Mouse (Mus musculus) liver, embryonic 14.5 days (tissue): ENCODE data around the gene Zcchc10. TPM values are rescaled to one million over a fixed set of nuclear protein-coding genes. Genes with fewer than 3 reads are reported as not detected.
"Not testable (repeated sequence)": the region's sequence is repeated elsewhere in the genome, so short reads cannot be mapped to it uniquely, and the experiment has no call there.

Source experiments
- ATAC-seq: fragments of 200-750 bp; cut with Nextera tagmentation; 2 replicates; pipeline ENCODE4 v1.8.0; 2017; ENCODE audit warnings: moderate number of reproducible peaks, mild to moderate bottlenecking, moderate library complexity; ENCODE audit not compliant: insufficient read depth
- DNase-seq, 3 experiments: peaks; one replicate each; pipeline ENCODE4 v3.0.0-alpha.2; 2012 to 2013; ENCODE audit warnings: low read depth in 3 of 3, low spot score in 3 of 3
- H3K27ac ChIP-seq: fragments of 300-500 bp; sonication (generic); 2 replicates; pipeline ENCODE4 v1.5.1; 2014; ENCODE audit warnings: moderate library complexity, mild to moderate bottlenecking, control low read depth, inconsistent platforms
- H3K27me3 ChIP-seq: fragments of 300-500 bp; sonication (generic); 2 replicates; pipeline ENCODE4 v1.6.1; 2014; ENCODE audit warnings: mild to moderate bottlenecking, low read length, moderate library complexity; ENCODE audit not compliant: control insufficient read depth, insufficient read depth
- H3K36me3 ChIP-seq: fragments of 300-500 bp; sonication (generic); replicated peaks from 2 replicates; pipeline ENCODE4 v1.6.1; 2014; ENCODE audit warnings: low read depth; ENCODE audit not compliant: control insufficient read depth, insufficient read depth
- H3K4me1 ChIP-seq, 2 experiments: fragments of 200-500 bp in 1 of 2; fragments of 300-500 bp in 1 of 2; sonication (generic) in 1 of 2; replicated peaks; 2 replicates each; pipeline ENCODE4 v1.6.1; 2012 to 2014; ENCODE audit warnings: antibody characterized with exemption in 1 of 2, inconsistent platforms in 1 of 2, low read length in 1 of 2; ENCODE audit not compliant: control insufficient read depth in 2 of 2, insufficient read depth in 2 of 2
- H3K4me2 ChIP-seq: fragments of 300-500 bp; sonication (generic); 2 replicates; pipeline ENCODE4 v1.6.1; 2014; ENCODE audit warnings: low read depth, mild to moderate bottlenecking, control low read depth, moderate library complexity
- H3K4me3 ChIP-seq, 2 experiments: fragments of 200-500 bp in 1 of 2; fragments of 300-500 bp in 1 of 2; sonication (generic) in 1 of 2; 2 replicates each; pipeline ENCODE4 v1.5.1; 2012 to 2014; ENCODE audit warnings: low read depth in 2 of 2, low read length in 2 of 2, mild to moderate bottlenecking in 2 of 2, control low read depth in 1 of 2, inconsistent platforms in 1 of 2, moderate library complexity in 1 of 2; ENCODE audit not compliant: insufficient read depth in 1 of 2
- H3K9ac ChIP-seq: fragments of 300-500 bp; sonication (generic); replicated peaks from 2 replicates; pipeline ENCODE4 v1.6.1; 2014; ENCODE audit warnings: mild to moderate bottlenecking, control low read depth, moderate library complexity
- H3K9me3 ChIP-seq: fragments of 300-500 bp; sonication (generic); 2 replicates; pipeline ENCODE4 v1.6.1; 2016; ENCODE audit warnings: low read length, mixed read lengths; ENCODE audit not compliant: control insufficient read depth
- CTCF ChIP-seq: IDR thresholded peaks from 2 replicates; pipeline ENCODE4 v1.5.1; 2016; ENCODE audit warnings: antibody characterized with exemption, low read depth, control low read depth
- EP300 ChIP-seq: IDR thresholded peaks from 2 replicates; pipeline ENCODE4 v1.6.1; 2016; ENCODE audit warnings: antibody characterized with exemption, low read depth
- WGBS: fragments of 180-500 bp; shearing (Covaris S2); extraction: QIAGEN DNeasy Blood & Tissue Kit; methylation state at CpG from one replicate; pipeline ENCODE4 v1.1.7; 2014; ENCODE audit not compliant: insufficient replicate concordance; 5-methylcytosine and 5-hydroxymethylcytosine counted together
- polyA plus RNA-seq, 2 experiments: library from polyadenylated mRNA; depleted of rRNA in 1 of 2; stranded (reverse) in 1 of 2; unstranded in 1 of 2; fragments of >200 nt; fragmentation: Nextera tagmentation in 1 of 2; extraction: Ambion mirVana in 1 of 2; gene quantifications; 2 replicates each; pipeline versions ENCODE4 v1.2.1 to v1.2.3; 2012 to 2014

Zcchc10 gene
- polyA plus RNA-seq, 2 experiments, result 7.6 to 10.7 TPM

- no peak for ATAC-seq
- Histone ChIP-seq H3K27ac (no peak overlapping the region), H3K4me1 (peaks cover 0 to 4% of the 10 kb centered on the region in 2 experiments; a peak in 2 of 4 replicates), H3K27me3 (no peaks in the 10 kb centered on the region), H3K9ac (no peak overlapping the region), H3K4me2 (no peak overlapping the region), H3K36me3 (no peaks in the 10 kb centered on the region), H3K9me3 (no peaks in the 10 kb centered on the region), H3K4me3 (no peak overlapping the region)
- WGBS, result 12% methylated on average over 1 of the region's 1 CpGs
- TF ChIP-seq CTCF (no peak), EP300 (no peak)
- DNase-seq, result no peak
Observed at GRCm38 (mm10) chr11:53314770-53315173, 9.7 kb upstream of the Zcchc10 start.

DNA sequence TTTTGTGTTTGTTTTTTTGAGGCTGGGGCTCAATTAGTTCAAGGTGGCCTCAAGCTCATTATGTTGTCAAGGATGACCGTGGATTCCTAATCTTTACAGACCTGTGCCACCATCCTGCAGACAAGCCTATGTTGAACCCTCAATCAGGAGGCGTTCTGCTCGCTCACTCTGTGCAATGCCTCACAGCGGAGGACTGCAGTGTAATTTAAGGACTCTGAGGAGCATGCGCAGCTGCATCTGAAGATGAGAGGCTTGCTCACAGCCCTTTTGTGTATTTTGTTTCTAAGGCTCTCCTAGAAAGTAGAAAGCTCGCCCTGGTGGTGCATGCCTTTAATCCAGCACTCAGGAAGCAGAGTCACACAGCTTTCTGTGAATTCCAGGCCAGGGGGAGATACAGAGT is 7.5 kb upstream of the Zcchc10 start:
- DNase-seq (no peak), ATAC-seq (no peak)
- Histone ChIP-seq H3K9me3 (no peaks in the 10 kb centered on the region), H3K36me3 (no peaks in the 10 kb centered on the region), H3K4me3 (no peak overlapping the region), H3K4me1 (peaks cover 0 to 4% of the 10 kb centered on the region in 2 experiments; a peak in 2 of 4 replicates), H3K9ac (no peak overlapping the region), H3K27ac (no peak overlapping the region), H3K27me3 (no peaks in the 10 kb centered on the region), H3K4me2 (no peak overlapping the region)
- 40% methylated on average over 6 of the region's 6 CpGs for WGBS
- TF ChIP-seq CTCF, result no peak

- ATAC-seq, result no peak
Observed at GRCm38 (mm10) chr11:53318041-53318440, 6.4 kb upstream of the Zcchc10 start.

GRCm38 (mm10) chr11:53318568-53318967 is 5.9 kb upstream of the Zcchc10 start:
- not testable (repeated sequence) for H3K36me3 ChIP-seq, H3K9me3 ChIP-seq, H3K27me3 ChIP-seq, H3K9ac ChIP-seq, H3K4me1 ChIP-seq, H3K4me3 ChIP-seq, ATAC-seq, DNase-seq, H3K27ac ChIP-seq, H3K4me2 ChIP-seq
- WGBS, result 71% methylated on average over 3 of the region's 3 CpGs

More at GRCm38 (mm10) chr11:53318041-53318440, 6.4 kb upstream of the Zcchc10 start:
- no peaks in the 10 kb centered on the region for H3K27me3 ChIP-seq
- TF ChIP-seq CTCF (no peak), EP300 (no peak)
- no peaks in the 10 kb centered on the region for H3K9me3 ChIP-seq
- peaks cover 0 to 4% of the 10 kb centered on the region in 2 experiments; a peak in 2 of 4 replicates for H3K4me1 ChIP-seq
- H3K36me3 ChIP-seq, result no peaks in the 10 kb centered on the region
- 76% methylated on average over 7 of the region's 7 CpGs for WGBS
- H3K4me2 ChIP-seq, result no peak overlapping the region
- no peak for DNase-seq
- no peak overlapping the region for H3K4me3 ChIP-seq
- no peak overlapping the region for H3K9ac ChIP-seq
- no peak overlapping the region for H3K27ac ChIP-seq

DNA sequence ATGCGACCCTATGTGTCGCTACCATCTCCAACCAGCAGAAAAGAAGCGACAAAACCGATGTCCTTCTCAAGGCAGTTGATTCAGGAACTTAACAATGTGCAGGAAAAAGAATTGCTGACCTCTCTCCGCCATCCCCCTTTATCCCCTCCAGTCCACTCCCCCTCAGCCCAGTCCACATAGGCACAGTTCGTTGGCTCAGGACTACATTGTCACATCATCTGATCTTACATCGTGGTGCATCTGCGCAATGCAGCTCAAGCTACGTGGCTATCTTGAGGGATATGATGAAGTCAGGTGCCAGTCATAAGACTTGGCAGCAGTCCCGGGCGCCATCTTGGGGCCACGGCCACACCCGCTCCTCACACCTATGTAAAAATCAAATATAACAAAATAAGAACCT is 4.6 kb upstream of the Zcchc10 start:
- 77% methylated on average over 13 of the region's 13 CpGs for whole genome bisulfite sequencing
- H3K27ac ChIP-seq, H3K4me2 ChIP-seq, ATAC-seq, H3K9me3 ChIP-seq, H3K4me1 ChIP-seq, DNase-seq, H3K4me3 ChIP-seq, H3K27me3 ChIP-seq, H3K36me3 ChIP-seq, H3K9ac ChIP-seq: not testable (repeated sequence)

DNA sequence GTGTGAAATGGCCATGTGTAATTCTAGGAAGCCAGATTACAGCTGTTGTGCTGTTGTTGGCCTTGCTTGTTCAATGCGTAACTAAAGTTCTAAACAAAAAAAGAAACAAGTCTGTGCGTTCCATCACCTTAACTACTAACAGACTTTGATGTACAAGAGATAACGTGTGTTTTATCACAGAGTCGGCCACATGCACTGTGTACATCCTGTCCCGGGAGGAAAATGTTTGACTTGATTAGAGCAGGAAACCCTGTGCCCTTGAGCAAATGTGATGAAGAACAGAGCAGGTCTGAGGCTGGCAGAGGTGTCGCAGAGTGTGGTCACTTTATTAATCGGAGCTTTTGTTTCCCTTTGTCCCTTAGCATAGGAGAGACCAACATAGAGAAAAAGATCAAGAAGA is 5.8 kb downstream of the Zcchc10 start:
- H3K4me1 ChIP-seq, result peaks cover 6 to 7% of the 10 kb centered on the region in 2 experiments
- ATAC-seq, result no peak
- TF ChIP-seq CTCF (no peak), EP300 (no peak)
- no peak overlapping the region for H3K4me3 ChIP-seq
- whole genome bisulfite sequencing, result 35% methylated on average over 7 of the region's 7 CpGs
- H3K9me3 ChIP-seq, result no peaks in the 10 kb centered on the region
- no peak overlapping the region for H3K9ac ChIP-seq
- H3K36me3 ChIP-seq, result peaks cover 7% of the 10 kb centered on the region
- no peak for DNase-seq
- no peak overlapping the region for H3K4me2 ChIP-seq
- H3K27me3 ChIP-seq, result no peaks in the 10 kb centered on the region
- no peak overlapping the region for H3K27ac ChIP-seq
